ENCODE assay signal across 26 mouse cellular contexts in genomic region chr11:120709551-120709950, GRCm38 (mm10). TPM values are rescaled to one million over a fixed set of nuclear protein-coding genes. Genes with fewer than 3 reads are reported as not detected.
A peak's percentile ranks its signal among the peaks of the same experiment; 100 is the strongest.
DNase-seq lines count a peak whose midpoint lies in the region; ATAC-seq and TF ChIP-seq lines count a peak whose summit lies in the region.
"Had no signal": no experiment of that assay in that cellular context is flagged by ENCODE, and none has a peak within 500 bp of the region (broad histone marks: within the 10 kb centered on the region; RNA-seq: fewer than 3 reads in every experiment).

No protein-coding gene starts in this region.

- H3K4me1 ChIP-seq in kidney, embryonic 14.5 days (ENCODE audit: control insufficient read depth, insufficient read depth, low read length) = peaks cover 48% of the 10 kb centered on the region
- peaks cover 5% of the 10 kb centered on the region for H3K4me1 ChIP-seq in intestine, postnatal 0 days (replicated peaks; ENCODE audit: control insufficient read depth, insufficient read depth, low read length)
- H3K4me1 ChIP-seq in stomach, embryonic 15.5 days = peaks cover 42% of the 10 kb centered on the region
- peaks cover 76% of the 10 kb centered on the region for H3K4me1 ChIP-seq in hindbrain, embryonic 10.5 days (replicated peaks)

- WGBS in kidney, embryonic 14.5 days = 65% methylated on average over 2 of the region's 2 CpGs
- WGBS in intestine, postnatal 0 days = 31% methylated on average over 2 of the region's 2 CpGs
- 57% methylated on average over 2 of the region's 2 CpGs for WGBS in stomach, embryonic 15.5 days
- 84% methylated on average over 2 of the region's 2 CpGs for WGBS in hindbrain, embryonic 10.5 days

- peak overlapping the region; percentile 4; the same call in 1 of the 2 replicates for H3K27ac ChIP-seq in kidney, embryonic 14.5 days (ENCODE audit: low read depth, low read length)
- H3K27ac ChIP-seq in intestine, postnatal 0 days (ENCODE audit: low read depth, low read length) = peak overlapping the region; percentile 79
- H3K27ac ChIP-seq in stomach, embryonic 15.5 days = peak overlapping the region; percentile 46
- no peak overlapping the region for H3K27ac ChIP-seq in hindbrain, embryonic 10.5 days
- H3K27ac ChIP-seq: heart, embryonic 15.5 days; hindbrain, embryonic 15.5 days; midbrain, embryonic 12.5 days; neural tube, embryonic 15.5 days had no signal

- peaks cover 18% of the 10 kb centered on the region for H3K36me3 ChIP-seq in kidney, embryonic 14.5 days (ENCODE audit: control insufficient read depth, insufficient read depth, low read length)
- H3K36me3 ChIP-seq in intestine, postnatal 0 days (ENCODE audit: control insufficient read depth, insufficient read depth) = peaks cover 26% of the 10 kb centered on the region; the same call in 1 of the 2 replicates
- H3K36me3 ChIP-seq in stomach, embryonic 15.5 days = peaks cover 14% of the 10 kb centered on the region
- peaks cover 42% of the 10 kb centered on the region for H3K36me3 ChIP-seq in hindbrain, embryonic 10.5 days
- H3K36me3 ChIP-seq: hindbrain, embryonic 15.5 days had no signal

- H3K9me3 ChIP-seq in kidney, embryonic 14.5 days (ENCODE audit: control insufficient read depth, low read length) = no peaks in the 10 kb centered on the region
- H3K9me3 ChIP-seq in intestine, postnatal 0 days (ENCODE audit: control insufficient read depth) = no peaks in the 10 kb centered on the region
- no peaks in the 10 kb centered on the region for H3K9me3 ChIP-seq in stomach, embryonic 15.5 days
- H3K9me3 ChIP-seq in hindbrain, embryonic 10.5 days = no peaks in the 10 kb centered on the region
- H3K9me3 ChIP-seq: G1E; heart, embryonic 15.5 days; hindbrain, embryonic 15.5 days; midbrain, embryonic 12.5 days; neural tube, embryonic 15.5 days had no signal

- no peak overlapping the region for H3K4me2 ChIP-seq in kidney, embryonic 14.5 days (replicated peaks; ENCODE audit: low read depth, low read length)
- H3K4me2 ChIP-seq in intestine, postnatal 0 days (replicated peaks; ENCODE audit: low read depth) = 0 out of 2 replicates have a peak overlapping the region, but pooled peaks have one; percentile 27
- H3K4me2 ChIP-seq in stomach, embryonic 15.5 days = no peak overlapping the region
- H3K4me2 ChIP-seq: heart, embryonic 15.5 days; hindbrain, embryonic 15.5 days; midbrain, embryonic 12.5 days; neural tube, embryonic 15.5 days had no signal

- no peak overlapping the region for H3K4me3 ChIP-seq in kidney, embryonic 14.5 days (ENCODE audit: low read length)
- H3K4me3 ChIP-seq in intestine, postnatal 0 days (ENCODE audit: low read depth, low read length) = no peak overlapping the region
- no peak overlapping the region for H3K4me3 ChIP-seq in stomach, embryonic 15.5 days (replicated peaks)
- H3K4me3 ChIP-seq in hindbrain, embryonic 10.5 days = no peak overlapping the region
- H3K4me3 ChIP-seq: heart, embryonic 15.5 days; hindbrain, embryonic 15.5 days; midbrain, embryonic 12.5 days; neural tube, embryonic 15.5 days had no signal

- DNase-seq in kidney, adult 11 months = no peak
- peak; percentile 30 for DNase-seq in lung, postnatal 10 days
- no peak for DNase-seq in lung, postnatal 14 days
- DNase-seq in hindbrain, embryonic 10.5 days (ENCODE audit: low spot score) = no peak
- no peak for DNase-seq in cerebellum, adult 11 months
- DNase-seq: adrenal gland, postnatal 36 days; B cell, adult 2 months; cerebellum, adult 9-11 months; gastrocnemius, postnatal 36 days; heart, postnatal 4 days; liver; lung, adult 2 months; right cerebral cortex, adult 18-20 months; right cerebral cortex, postnatal 4 days; thymus, adult 18-20 months; thymus, postnatal 36 days had no signal

- no peaks in the 10 kb centered on the region for H3K27me3 ChIP-seq in kidney, embryonic 14.5 days (ENCODE audit: control insufficient read depth, insufficient read depth, low read length)
- no peaks in the 10 kb centered on the region for H3K27me3 ChIP-seq in intestine, postnatal 0 days (replicated peaks; ENCODE audit: control insufficient read depth, insufficient read depth, low read length)
- H3K27me3 ChIP-seq in stomach, embryonic 15.5 days (replicated peaks) = no peaks in the 10 kb centered on the region
- peaks cover 14% of the 10 kb centered on the region for H3K27me3 ChIP-seq in hindbrain, embryonic 10.5 days (ENCODE audit: insufficient read depth, poor library complexity, severe bottlenecking)
- H3K27me3 ChIP-seq: CH12.LX; heart, embryonic 15.5 days; hindbrain, embryonic 15.5 days; midbrain, embryonic 12.5 days; neural tube, embryonic 15.5 days; Patski had no signal

- H3K9ac ChIP-seq in kidney, embryonic 14.5 days (ENCODE audit: low read depth, low read length) = no peak overlapping the region
- no peak overlapping the region for H3K9ac ChIP-seq in intestine, postnatal 0 days (ENCODE audit: low read depth, low read length)
- H3K9ac ChIP-seq in stomach, embryonic 15.5 days = no peak overlapping the region
- H3K9ac ChIP-seq: heart, embryonic 15.5 days; hindbrain, embryonic 15.5 days; midbrain, embryonic 12.5 days; neural tube, embryonic 15.5 days had no signal

- ATAC-seq in kidney, embryonic 14.5 days (ENCODE audit: low FRiP score, low TSS enrichment) = no peak
- ATAC-seq in intestine, postnatal 0 days = peak; percentile 39
- no peak for ATAC-seq in stomach, embryonic 15.5 days (ENCODE audit: insufficient read depth, low FRiP score, low read depth)
- ATAC-seq: Patski had no signal

- TF ChIP-seq CTCF in intestine, postnatal 0 days (IDR thresholded peaks at IDR 0.05; ENCODE audit: low read depth) = no peak

RNA-seq across cellular contexts. Expression of gene Cenpx, which starts 4.0 kb away (rescaled TPM):
- 157 and 195 TPM in 2 replicates for polyA plus RNA-seq in kidney, embryonic 14.5 days (2014; fragmentation: Nextera tagmentation; extraction: Ambion mirVana)
- polyA plus RNA-seq in intestine, postnatal 0 days (2015; fragmentation: Nextera tagmentation; extraction: Ambion mirVana) = 127 and 131 TPM in 2 replicates
- polyA plus RNA-seq in stomach, embryonic 15.5 days (2015; fragmentation: Nextera tagmentation; extraction: Ambion mirVana) = 155 and 158 TPM in 2 replicates
- polyA plus RNA-seq in hindbrain, embryonic 10.5 days (2016; fragmentation: Nextera tagmentation; extraction: Ambion mirVana) = 129 and 137 TPM in 2 replicates

RNA-seq across cellular contexts. Expression of gene Lrrc45, which starts 4.2 kb away (rescaled TPM):
- polyA plus RNA-seq in kidney, embryonic 14.5 days (2014; fragmentation: Nextera tagmentation; extraction: Ambion mirVana) = 41.9 and 43.1 TPM in 2 replicates
- polyA plus RNA-seq in intestine, postnatal 0 days (2015; fragmentation: Nextera tagmentation; extraction: Ambion mirVana) = 13.5 and 14.5 TPM in 2 replicates
- polyA plus RNA-seq in stomach, embryonic 15.5 days (2015; fragmentation: Nextera tagmentation; extraction: Ambion mirVana) = 55.7 and 57.3 TPM in 2 replicates
- polyA plus RNA-seq in hindbrain, embryonic 10.5 days (2016; fragmentation: Nextera tagmentation; extraction: Ambion mirVana) = 55.8 and 57.7 TPM in 2 replicates

RNA-seq across cellular contexts. Expression of gene Rac3, which starts 11.7 kb away (rescaled TPM):
- 5.0 and 28.7 TPM in 2 replicates for polyA plus RNA-seq in kidney, embryonic 14.5 days (2014; fragmentation: Nextera tagmentation; extraction: Ambion mirVana)
- 9.0 TPM in 2 replicates for polyA plus RNA-seq in intestine, postnatal 0 days (2015; fragmentation: Nextera tagmentation; extraction: Ambion mirVana)
- polyA plus RNA-seq in stomach, embryonic 15.5 days (2015; fragmentation: Nextera tagmentation; extraction: Ambion mirVana) = 36.4 and 39.4 TPM in 2 replicates
- 31.0 and 58.2 TPM in 2 replicates for polyA plus RNA-seq in hindbrain, embryonic 10.5 days (2016; fragmentation: Nextera tagmentation; extraction: Ambion mirVana)

RNA-seq across cellular contexts. Expression of gene Dcxr, which starts 17.5 kb away (rescaled TPM):
- 21.1 and 23.2 TPM in 2 replicates for polyA plus RNA-seq in kidney, embryonic 14.5 days (2014; fragmentation: Nextera tagmentation; extraction: Ambion mirVana)
- 81.1 and 88.6 TPM in 2 replicates for polyA plus RNA-seq in intestine, postnatal 0 days (2015; fragmentation: Nextera tagmentation; extraction: Ambion mirVana)
- polyA plus RNA-seq in stomach, embryonic 15.5 days (2015; fragmentation: Nextera tagmentation; extraction: Ambion mirVana) = 31.6 and 33.5 TPM in 2 replicates
- 17.9 and 19.8 TPM in 2 replicates for polyA plus RNA-seq in hindbrain, embryonic 10.5 days (2016; fragmentation: Nextera tagmentation; extraction: Ambion mirVana)

RNA-seq across cellular contexts. Expression of gene Cbr2, which starts 22.4 kb away (rescaled TPM):
- 0.47 TPM in 1 of 2 replicates, not detected in the other for polyA plus RNA-seq in kidney, embryonic 14.5 days (2014; fragmentation: Nextera tagmentation; extraction: Ambion mirVana)
- polyA plus RNA-seq in intestine, postnatal 0 days (2015; fragmentation: Nextera tagmentation; extraction: Ambion mirVana) = 1.2 and 1.6 TPM in 2 replicates
- 54.5 and 82.4 TPM in 2 replicates for polyA plus RNA-seq in stomach, embryonic 15.5 days (2015; fragmentation: Nextera tagmentation; extraction: Ambion mirVana)
- polyA plus RNA-seq in hindbrain, embryonic 10.5 days (2016; fragmentation: Nextera tagmentation; extraction: Ambion mirVana) = 1.6 and 2.1 TPM in 2 replicates
- polyA plus RNA-seq: G1E had no signal
